Mouse (Mus musculus) left cerebral cortex, postnatal 25 days (tissue): ENCODE measurements around the gene Ano1. TPM values are rescaled to one million over a fixed set of nuclear protein-coding genes. Genes with fewer than 3 reads are reported as not detected.

ENCODE experiments used
- DNase-seq, 2 experiments: peaks; one replicate each; pipeline ENCODE4 v3.0.0; 2022; ENCODE audit warnings: low spot score in 2 of 2, mixed read lengths in 1 of 2
- intact Hi-C: fragments of 180-260 bp; cut with DNase I; formaldehyde crosslinking; loops from one replicate; pipeline ENCODE4 v1.15.1; 2025
- total RNA-seq, 2 experiments: library from RNA; stranded (reverse); gene quantifications; 2 replicates each; pipeline ENCODE4 v1.2.3; 2021

Ano1 gene
- total RNA-seq, 2 experiments from 2014 or later, result 2.8 to 2.9 TPM

DNA sequence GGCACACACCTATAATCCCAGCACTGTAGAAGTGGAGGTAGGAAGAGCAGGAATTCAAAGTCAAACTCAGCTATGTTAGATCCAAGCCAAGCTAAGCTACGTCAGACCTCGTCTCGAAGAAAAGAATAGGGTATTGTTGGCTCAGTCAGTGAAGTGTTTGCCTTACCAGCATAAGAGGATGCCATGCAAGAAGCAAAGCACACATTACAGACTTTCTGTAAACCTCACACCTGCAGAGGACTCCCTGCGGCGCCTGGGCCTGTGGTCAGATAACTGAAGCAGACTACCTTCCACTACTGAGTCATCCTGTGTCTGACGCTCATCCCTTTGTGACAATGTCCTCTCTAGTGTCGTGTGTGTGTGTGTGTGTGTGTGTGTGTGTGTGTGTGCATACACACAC is 142.2 kb downstream of the Ano1 start:
- intact Hi-C loops, result no loop called here
- no peak for DNase-seq

DNA sequence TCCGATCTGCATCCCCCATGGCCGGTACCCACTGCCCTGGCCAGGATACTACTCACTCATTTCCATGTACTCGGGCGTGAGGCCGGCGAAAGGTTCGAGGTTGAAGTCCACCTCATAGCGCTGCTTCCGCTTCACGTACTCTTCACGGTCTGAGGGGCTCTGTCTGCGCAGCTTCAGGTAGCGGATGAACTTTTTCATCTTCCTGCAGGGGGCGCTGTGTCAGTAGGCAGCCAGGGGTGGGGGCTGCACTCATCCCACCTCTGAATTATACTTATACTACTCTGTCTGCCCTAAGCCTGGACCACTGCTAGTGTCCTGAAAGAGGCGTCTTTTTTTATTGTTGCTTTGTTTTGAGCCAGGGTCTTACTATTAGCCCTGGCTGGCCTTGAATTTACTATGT is 143.9 kb downstream of the Ano1 start:
- intact Hi-C loops, result no loop called here

DNA sequence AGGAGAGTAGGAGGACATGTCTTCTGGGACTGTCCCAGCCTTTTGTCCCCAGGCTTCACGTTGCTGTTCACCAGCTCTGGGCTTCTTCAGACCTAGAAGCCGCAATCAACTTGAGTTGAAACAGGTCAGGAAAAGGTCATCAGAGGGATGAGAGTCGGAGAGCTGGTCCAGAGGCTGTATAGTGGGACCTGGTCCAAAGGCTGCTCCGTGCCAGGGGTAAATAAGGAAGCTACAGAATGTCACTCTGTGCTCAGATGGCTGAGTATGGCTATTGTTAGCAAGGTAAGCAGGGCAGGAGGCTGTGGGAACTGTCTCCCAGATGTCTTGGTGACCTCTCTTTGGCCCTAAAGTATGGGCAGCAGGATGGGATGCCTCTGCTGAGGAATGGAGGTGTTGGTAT is 147.0 kb downstream of the Ano1 start:
- intact Hi-C loops, result no loop called here
- DNase-seq, result no peak

More for the DNA sequence above, 143.9 kb downstream of the Ano1 start:
- DNase-seq, result no peak

DNA sequence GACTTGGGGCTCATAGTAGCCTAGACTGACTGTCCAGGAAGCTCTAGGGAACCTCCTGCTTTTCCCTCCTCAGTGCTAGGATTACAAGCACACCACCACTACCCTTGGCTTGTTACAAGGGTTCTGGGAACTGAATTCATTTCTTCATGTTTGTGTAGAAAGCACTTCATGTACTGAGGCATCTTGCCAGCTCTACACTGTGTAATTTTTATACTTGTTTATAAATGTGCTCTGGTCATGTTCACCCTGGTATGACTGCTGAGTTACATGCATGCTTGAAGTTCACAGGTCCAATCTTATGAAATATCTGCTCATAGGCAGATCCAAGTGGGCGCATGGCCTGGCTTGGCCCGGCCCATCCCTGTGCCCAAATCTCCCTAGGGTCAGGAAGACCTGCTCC is 147.5 kb downstream of the Ano1 start:
- intact Hi-C loops, result no loop called here
- no peak for DNase-seq

DNA sequence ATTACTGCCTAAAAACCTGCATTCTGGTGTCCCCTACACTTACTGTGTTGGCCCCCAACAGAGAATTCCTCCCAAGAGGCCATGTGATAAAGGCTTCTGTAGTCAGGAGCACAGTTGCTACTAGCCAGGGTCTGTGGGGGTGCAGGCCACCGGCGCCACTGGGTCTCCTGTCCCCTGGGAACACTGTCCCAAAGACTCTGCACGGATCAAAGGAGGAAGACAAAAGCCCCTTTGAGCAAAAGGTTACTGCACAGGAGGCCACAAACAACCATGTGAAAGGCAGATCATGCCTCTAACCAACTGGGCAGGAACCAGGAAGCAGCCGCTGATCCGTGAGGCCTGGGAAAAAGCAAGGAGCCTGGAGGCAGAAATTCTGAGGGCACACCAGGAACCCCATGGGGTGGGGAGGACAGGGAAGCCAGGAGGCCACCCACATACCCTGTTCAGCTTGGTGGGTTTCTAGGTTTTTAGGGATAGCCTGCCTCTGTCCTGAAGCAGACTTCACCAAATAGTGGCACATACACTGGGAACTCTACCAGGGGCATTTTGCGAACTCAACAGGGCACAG is 151.4 kb downstream of the Ano1 start:
- DNase-seq, result no peak
- intact Hi-C loops, result no loop called here

DNA sequence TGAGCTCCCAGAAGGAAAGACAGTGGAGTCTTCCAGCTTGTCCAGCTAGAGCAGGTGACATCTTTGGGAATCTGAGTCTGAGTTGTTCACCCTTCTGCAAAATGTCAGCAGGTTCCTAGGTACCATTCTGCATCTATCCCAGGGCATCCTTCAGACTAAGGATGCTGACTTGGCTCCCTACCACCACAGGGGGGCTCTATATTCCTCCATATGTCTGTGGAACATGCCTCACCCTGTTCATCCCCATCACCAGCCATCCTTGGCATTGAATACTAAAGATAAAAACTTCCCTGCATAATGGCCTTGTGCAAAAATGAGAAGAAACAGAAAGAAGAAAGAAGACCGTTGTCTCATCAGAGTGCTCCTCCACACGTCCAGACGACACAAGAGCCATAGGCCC is 162.3 kb downstream of the Ano1 start:
- intact Hi-C loops, result loop anchor here (10.0 kb wide), 1 partner anchor 515 kb away; no protein-coding TSS in a partner anchor
- peak in 1 of 2 experiments; percentile 21 for DNase-seq

DNA sequence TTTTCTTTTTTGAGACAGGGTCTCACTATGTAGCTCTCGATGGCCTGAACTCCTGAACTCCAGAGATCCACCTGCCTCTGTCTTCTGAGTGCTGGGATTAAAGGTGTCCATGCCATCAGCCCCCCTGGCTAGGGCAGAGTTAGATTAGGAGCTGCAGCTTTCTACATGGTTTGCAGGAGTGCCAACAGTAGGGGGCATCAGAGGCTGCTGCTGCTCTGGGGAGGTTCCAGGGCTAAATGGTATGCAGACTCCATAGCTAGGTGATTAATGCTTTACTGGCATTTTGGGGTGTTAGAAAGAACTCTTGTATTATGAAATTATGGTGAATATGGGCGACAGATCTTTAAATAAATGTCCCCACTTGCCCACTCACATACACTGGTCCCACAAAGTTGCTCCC is 164.5 kb downstream of the Ano1 start:
- peak; percentile 30 to 62 for DNase-seq
- intact Hi-C loops, result loop anchor here (1.0 to 10.0 kb wide), 2 partner anchors 189 to 512 kb away; no protein-coding TSS in a partner anchor

DNA sequence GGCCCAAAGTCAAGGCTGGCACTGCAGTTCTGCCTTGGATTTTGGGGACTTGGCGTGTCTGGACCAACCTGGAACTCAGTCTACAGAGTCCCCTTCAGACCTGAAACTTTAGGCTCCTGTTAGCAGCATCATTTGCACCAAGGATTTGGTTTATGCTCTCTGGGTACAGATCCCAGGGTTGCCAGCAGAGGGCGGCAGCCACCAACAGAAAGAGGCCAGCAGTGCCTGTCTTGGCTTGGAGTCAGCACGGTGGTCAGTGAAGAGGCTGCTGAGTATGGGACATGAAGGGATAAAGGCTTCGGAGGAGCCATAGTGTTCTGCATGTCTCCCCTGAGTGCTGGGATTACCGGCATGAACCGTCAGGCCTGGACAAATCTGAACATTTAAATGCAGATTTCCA is 166.1 kb downstream of the Ano1 start:
- intact Hi-C loops, result loop anchor here (1.0 to 10.0 kb wide), 2 partner anchors 309 to 511 kb away; no protein-coding TSS in a partner anchor
- DNase-seq, result peak; percentile 51 to 63

DNA sequence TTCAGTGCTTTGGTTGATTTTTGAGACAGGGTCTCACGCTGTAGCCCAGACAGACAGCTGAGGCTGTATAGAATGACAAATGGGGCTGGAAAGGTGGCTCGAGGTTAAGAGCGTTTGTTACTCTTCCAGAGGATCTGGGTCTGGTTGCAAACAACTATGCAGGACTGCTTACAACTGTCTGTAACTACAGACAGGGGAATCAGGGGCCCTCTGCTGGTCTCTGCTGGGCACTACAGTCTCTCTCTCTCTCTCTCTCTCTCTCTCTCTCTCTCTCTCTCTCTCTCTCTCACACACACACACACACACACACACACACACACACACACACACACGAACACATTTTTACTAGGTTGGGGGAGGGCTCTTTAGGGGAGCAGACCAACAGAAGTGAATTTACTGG is 168.2 kb downstream of the Ano1 start:
- intact Hi-C loops, result loop anchor here (10.0 kb wide), 1 partner anchor 509 kb away; no protein-coding TSS in a partner anchor
- peak in 1 of 2 experiments; percentile 42 for DNase-seq

DNA sequence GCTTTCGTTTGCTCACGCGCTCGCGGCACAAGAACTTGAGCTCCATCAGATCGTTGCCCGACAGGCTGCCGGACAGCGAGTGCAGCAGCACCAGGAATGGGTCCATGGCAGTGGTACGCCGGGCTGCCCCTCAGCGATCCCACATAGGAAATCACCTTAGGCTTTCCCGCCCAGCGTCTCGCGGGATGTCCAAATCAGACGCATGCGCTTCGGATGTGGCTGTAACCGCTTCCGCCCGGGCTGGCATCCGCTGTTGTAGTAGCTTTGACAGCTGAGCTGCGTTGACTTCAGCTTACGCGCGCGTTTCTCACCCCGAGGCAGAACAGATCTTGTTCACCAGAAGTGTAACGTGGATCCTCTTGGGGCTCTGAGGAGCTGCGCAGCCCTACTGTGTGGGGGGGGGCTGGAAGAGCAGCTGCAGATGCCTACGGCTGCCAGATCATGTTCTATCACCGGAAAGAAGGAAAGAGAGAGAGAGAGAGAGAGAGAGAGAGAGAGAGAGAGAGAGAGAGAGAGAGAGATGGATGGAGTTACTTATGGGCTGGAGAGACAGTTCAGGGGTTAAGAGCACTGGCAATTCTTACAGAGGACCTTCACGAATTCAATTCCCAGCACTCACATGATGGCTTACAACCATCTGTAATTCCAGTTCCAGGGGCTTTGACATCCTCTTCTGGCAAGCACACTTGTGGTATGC is 169.3 kb downstream of the Ano1 start, which contains the start of gene Fadd:
Gene Fadd, minus strand, starts transcription at position 180 of the 697 bp plus-strand sequence.
- peak; percentile 95 to 96 for DNase-seq
- intact Hi-C loops, result loop anchor here (10.0 kb wide), 1 partner anchor 508 kb away; no protein-coding TSS in a partner anchor

DNA sequence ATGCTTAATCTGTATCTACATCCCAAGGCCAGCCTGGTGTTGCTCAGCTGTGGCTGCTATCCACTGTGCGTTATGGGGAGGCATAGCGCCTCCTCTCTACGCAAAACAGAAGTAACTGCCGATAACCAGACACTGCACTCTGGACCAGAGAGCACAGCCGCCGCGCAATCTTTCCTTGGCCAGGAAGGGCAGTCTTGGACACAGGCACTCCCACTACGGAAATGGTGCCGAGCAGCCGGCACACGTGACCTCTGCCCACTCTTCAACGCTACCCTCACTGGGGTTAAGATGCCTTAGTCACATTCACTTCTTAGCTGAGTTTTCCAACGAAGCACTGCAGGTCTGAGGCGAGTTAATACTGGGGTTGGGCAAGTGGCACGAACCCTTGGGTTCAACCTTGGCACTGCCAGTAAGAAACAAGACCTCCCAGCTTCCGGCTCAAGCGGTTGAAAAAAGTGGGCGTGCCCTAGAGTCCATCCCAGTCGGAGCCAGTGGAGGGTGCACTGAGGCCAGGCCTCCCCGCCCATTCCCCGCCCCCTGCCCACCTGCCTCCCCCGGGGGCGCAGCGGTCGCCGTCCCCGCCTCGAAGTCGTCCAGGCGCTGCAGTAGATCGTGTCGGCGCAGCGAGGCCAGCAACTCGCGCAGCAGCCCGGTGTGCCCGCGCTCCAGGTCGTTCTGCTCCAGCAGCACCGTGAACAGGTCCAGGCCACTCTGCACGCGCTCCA is 170.1 kb downstream of the Ano1 start:
- peak; percentile 48 to 57 for DNase-seq
- intact Hi-C loops, result loop anchor here (10.0 kb wide), 1 partner anchor 507 kb away; no protein-coding TSS in a partner anchor

DNA sequence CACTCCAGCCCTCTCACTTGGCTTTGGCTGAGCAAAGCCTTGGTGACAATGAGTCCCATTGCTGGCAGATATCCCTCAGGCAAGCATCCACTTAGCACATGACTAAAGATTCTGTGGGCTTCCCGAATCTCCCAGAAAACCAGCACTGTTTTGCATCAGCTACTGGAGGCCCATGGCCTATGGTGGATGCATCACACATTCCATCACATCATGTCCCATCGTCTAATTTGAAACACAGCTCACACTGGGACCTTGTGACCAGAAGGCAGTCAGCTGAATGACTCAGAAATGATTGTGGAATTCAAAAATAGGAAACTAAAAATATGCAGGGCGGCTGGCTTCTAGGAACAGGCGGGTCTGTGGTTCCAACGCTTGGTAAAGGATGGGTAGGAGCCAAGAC is 173.9 kb downstream of the Ano1 start:
- DNase-seq, result peak; percentile 34 to 76
- intact Hi-C loops, result no loop called here

DNA sequence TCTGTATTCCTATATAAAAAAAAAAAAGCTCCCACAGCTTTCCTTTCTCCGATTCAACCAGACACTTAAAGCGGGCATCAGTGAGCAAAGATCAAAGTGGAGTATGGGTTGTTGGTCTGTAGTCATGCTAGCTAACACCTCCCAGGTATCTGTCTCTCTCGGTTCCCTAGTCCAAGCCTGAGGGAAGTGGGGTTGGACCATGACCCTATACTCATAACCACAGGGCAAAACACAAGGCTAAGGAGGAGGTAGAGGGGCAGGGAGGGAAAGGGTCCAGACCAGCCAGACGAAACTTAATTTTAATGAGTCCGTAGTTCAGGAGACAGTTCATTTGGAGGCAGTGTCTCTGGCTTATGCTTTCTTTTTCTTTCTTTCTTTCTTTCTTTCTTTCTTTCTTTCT is 179.5 kb downstream of the Ano1 start:
- no peak for DNase-seq
- intact Hi-C loops, result no loop called here

DNA sequence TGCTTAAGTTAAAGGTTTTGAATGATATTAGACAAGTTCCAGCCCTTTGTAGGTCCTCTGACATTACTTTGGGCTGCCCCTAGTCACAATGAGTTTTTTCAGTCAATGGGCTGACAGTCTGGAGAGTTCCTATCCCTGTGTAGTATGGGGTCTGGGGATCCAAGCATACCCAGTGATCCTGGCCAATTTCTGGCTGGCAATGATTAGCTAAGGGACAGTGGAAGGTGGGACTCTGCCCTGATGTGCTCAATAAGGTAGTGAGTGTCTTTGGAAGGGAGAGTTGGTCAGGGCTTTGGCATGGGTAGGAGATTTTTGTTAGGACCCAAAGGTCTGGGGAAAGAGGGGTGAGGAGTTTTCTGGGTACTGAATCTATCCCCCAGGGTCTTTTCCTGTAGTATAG is 180.2 kb downstream of the Ano1 start:
- intact Hi-C loops, result no loop called here
- DNase-seq, result no peak

DNA sequence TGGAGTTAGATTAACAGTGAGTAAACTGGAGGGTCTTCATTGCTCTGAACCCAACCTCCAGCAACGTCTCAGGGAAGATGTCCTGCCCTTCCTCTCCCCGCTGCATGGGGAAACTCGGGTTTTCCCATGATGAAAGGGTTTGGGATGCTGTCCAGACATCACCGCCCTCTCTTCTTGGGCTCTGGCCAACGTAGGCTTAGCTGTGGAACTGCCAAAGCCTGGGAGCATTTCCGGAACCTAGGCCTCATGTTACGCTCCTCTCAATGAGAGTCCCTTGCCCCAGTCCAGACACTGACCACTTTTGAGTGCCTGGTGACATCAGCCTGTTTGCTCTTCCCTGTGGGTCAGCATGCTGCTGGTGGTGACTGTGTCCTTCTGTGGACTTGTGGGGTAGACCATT is 182.3 kb downstream of the Ano1 start:
- DNase-seq, result peak in 1 of 2 experiments; percentile 43
- intact Hi-C loops, result no loop called here

DNA sequence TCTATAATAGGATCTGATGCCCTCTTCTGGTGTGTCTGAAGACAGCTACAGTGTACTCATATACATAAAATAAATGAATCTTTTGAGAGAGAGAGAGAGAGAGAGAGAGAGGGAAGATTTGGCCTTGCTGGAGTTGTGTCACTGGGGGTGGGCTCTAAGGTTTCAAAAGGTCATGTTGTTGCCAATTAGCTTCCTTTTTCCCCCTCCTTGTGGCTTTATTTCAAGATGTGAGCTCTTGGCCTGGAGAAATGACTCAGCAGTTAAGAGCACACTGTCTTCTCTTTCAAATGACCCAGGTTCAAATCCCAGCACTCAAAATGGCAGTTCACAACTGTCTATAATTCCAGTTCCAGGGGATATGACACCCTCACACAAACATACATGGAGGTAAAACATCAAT is 183.7 kb downstream of the Ano1 start:
- no peak for DNase-seq
- intact Hi-C loops, result no loop called here

DNA sequence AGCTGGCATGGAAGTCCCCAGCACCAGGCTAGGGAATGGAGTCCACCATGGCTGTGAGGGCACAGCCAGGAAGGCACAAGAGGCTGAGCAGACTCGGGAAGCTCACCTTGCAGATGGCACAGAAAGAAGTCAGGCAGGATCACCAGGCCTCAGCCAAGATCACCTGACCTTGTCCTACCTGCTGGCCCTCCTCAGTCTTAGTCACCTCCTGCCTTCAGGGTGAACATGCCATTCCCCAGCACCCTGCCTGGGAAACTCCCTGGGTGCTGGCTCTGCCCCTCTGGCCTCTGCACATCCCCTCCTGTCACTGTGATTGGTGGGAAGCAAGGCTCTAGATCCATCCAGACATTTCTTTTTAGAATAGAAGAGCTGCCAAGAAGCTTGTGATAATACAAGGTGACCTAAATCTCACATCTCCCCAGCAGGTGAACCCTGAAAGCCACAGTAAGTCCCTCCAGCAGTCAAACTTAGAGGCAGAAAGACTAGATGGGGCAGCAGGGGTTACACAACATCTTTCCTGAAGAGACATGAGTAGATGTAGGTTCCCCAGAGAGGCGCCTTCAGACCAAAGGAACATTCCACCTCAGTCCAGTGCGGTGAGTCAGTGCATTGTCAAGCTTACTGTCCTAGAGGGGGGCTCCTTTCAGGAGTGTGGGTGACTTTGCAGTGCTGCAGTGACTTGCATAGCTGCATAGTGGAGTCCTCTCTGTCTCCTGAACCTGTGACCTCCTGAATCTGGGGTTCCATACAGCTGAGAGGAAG is 184.7 kb downstream of the Ano1 start:
- intact Hi-C loops, result no loop called here

DNA sequence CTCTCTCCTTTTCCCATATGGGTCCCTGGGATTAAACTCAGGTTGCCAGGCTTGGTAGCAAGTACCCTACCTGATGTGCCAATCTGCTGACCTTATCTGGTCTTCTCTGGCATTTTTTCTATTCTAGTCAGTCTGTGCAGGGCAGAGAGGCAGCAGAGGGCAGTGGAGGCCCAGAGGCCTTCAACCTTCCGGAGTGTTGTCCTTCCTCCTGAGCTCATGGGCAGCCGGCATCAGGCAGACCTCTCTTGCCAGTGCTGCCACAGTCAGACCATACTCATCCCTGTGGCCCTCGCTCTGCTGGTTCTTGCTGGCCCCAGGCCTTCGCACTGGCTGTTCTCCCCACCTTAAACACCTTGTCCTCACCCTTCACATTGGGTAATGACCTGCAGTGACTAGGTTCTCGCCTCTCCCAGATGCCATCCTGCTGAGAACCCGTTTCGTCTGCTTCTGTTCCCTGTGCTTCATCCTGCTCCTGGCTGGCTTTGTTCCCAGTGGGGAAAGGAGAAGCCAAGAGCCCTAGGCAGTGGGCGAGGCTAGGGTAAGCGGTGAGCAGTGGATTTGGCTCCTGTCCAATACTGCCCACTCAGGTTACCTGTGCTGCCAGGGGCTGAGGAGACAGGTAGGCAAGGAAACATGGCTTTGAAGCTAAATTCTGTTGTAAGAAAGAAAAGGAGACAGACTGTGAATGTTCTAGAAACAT is 188.2 kb downstream of the Ano1 start:
- no peak for DNase-seq

More for the DNA sequence above, 184.7 kb downstream of the Ano1 start:
- DNase-seq, result no peak

DNA sequence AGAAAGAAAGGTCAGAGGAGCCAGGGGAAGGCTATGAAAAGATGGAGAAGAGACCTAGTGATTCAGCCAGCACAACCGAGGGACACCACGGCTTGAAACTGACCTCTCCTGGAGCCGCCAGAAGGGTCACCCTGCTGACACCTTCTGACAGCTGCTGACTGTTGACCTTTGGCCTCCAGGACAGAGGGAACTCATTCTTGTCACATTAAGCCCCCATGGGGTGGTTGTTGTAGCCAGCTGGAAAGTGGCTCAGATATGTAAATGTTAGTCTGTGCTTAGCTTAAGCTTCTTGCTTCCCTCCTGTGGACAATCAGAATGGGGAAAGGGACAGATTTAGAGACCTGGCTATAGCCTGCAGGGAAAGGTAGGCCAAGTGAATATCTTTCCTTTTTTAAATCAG is 189.8 kb downstream of the Ano1 start:
- DNase-seq, result no peak
- intact Hi-C loops, result no loop called here

More for the DNA sequence above, 188.2 kb downstream of the Ano1 start:
- intact Hi-C loops, result no loop called here
